Mouse (Mus musculus): ENCODE data around the gene Vmn1r128. TPM values are rescaled to one million over a fixed set of nuclear protein-coding genes. Genes with fewer than 3 reads are reported as not detected.
"Not testable (repeated sequence)": the region's sequence is repeated elsewhere in the genome, so short reads cannot be mapped to it uniquely, and the experiment has no call there.

Gene Vmn1r128
- not detected in 2 replicates for total RNA-seq (2014; rRNA removed)
- polyA plus RNA-seq (2015; fragmentation: Nextera tagmentation; extraction: Ambion mirVana) = not detected in 2 replicates

- not testable (repeated sequence) for H3K4me1 ChIP-seq (ENCODE audit: insufficient read depth, low read length); H3K4me2 ChIP-seq (ENCODE audit: low read depth, low read length); H3K27ac ChIP-seq; DNase-seq (ENCODE audit: low spot score); H3K4me3 ChIP-seq (ENCODE audit: low read length); H3K27me3 ChIP-seq (ENCODE audit: insufficient read depth, low read length); ATAC-seq; H3K9me3 ChIP-seq (ENCODE audit: low read length); H3K9ac ChIP-seq (replicated peaks; ENCODE audit: low read length); H3K36me3 ChIP-seq (ENCODE audit: insufficient read depth, low read length)
- 71% methylated on average over 1 of the region's 1 CpGs for WGBS
These were observed at the start of gene Vmn1r128 for GRCm38 (mm10) chr7:21349073-21349472. Gene Vmn1r128 (plus strand): TSS chr7:21349373.

GRCm38 (mm10) chr7:21301367-21301766, 47.8 kb upstream of the Vmn1r128 start, which contains the start of gene Vmn1r126:
Gene Vmn1r126 (minus strand): TSS chr7:21301467.
- not testable (repeated sequence) for H3K4me1 ChIP-seq (ENCODE audit: insufficient read depth, low read length); H3K27me3 ChIP-seq (ENCODE audit: insufficient read depth, low read length); H3K9ac ChIP-seq (replicated peaks; ENCODE audit: low read length); ATAC-seq; H3K27ac ChIP-seq; DNase-seq (ENCODE audit: low spot score); H3K4me3 ChIP-seq (ENCODE audit: low read length); H3K36me3 ChIP-seq (ENCODE audit: insufficient read depth, low read length); H3K9me3 ChIP-seq (ENCODE audit: low read length); H3K4me2 ChIP-seq (ENCODE audit: low read depth, low read length)
- no CpG with 5 or more reads among the region's 5 CpGs for WGBS

GRCm38 (mm10) chr7:21319761-21320160, 29.4 kb upstream of the Vmn1r128 start, which contains the start of gene Vmn1r127:
Gene Vmn1r127 (minus strand): TSS chr7:21319861.
- ATAC-seq = not testable (repeated sequence)
- no CpG with 5 or more reads among the region's 3 CpGs for WGBS

GRCm38 (mm10) chr7:21361191-21361590, 12.0 kb downstream of the Vmn1r128 start, which contains the start of gene Vmn1r129:
Gene Vmn1r129 (minus strand): TSS chr7:21361291.
- not testable (repeated sequence) for H3K36me3 ChIP-seq (ENCODE audit: insufficient read depth, low read length); DNase-seq (ENCODE audit: low spot score); H3K9ac ChIP-seq (replicated peaks; ENCODE audit: low read length); H3K27ac ChIP-seq; H3K4me1 ChIP-seq (ENCODE audit: insufficient read depth, low read length); H3K9me3 ChIP-seq (ENCODE audit: low read length); ATAC-seq; H3K27me3 ChIP-seq (ENCODE audit: insufficient read depth, low read length); H3K4me3 ChIP-seq (ENCODE audit: low read length); H3K4me2 ChIP-seq (ENCODE audit: low read depth, low read length)
- no CpG with 5 or more reads among the region's 1 CpGs for WGBS

More at GRCm38 (mm10) chr7:21319761-21320160, 29.4 kb upstream of the Vmn1r128 start, which contains the start of gene Vmn1r127:
- not testable (repeated sequence) for H3K9me3 ChIP-seq (ENCODE audit: low read length); H3K4me3 ChIP-seq (ENCODE audit: low read length); H3K4me2 ChIP-seq (ENCODE audit: low read depth, low read length); H3K36me3 ChIP-seq (ENCODE audit: insufficient read depth, low read length); DNase-seq (ENCODE audit: low spot score); H3K4me1 ChIP-seq (ENCODE audit: insufficient read depth, low read length); H3K9ac ChIP-seq (replicated peaks; ENCODE audit: low read length); H3K27ac ChIP-seq; H3K27me3 ChIP-seq (ENCODE audit: insufficient read depth, low read length)

Other genes with a start within 250 kb of the Vmn1r128 start
- not detected in 2 replicates for gene Vmn1r122, start 215.2 kb upstream of the Vmn1r128 start, total RNA-seq (2014; rRNA removed)
- not detected in 2 replicates for gene Vmn1r122, start 215.2 kb upstream of the Vmn1r128 start, polyA plus RNA-seq (2015; fragmentation: Nextera tagmentation; extraction: Ambion mirVana)
- gene Vmn1r123, start 187.2 kb upstream of the Vmn1r128 start, total RNA-seq (2014; rRNA removed) = not detected in 2 replicates
- not detected in 2 replicates for gene Vmn1r123, start 187.2 kb upstream of the Vmn1r128 start, polyA plus RNA-seq (2015; fragmentation: Nextera tagmentation; extraction: Ambion mirVana)
- not detected in 2 replicates for gene Gm5157, start 158.9 kb upstream of the Vmn1r128 start, total RNA-seq (2014; rRNA removed)
- gene Gm5157, start 158.9 kb upstream of the Vmn1r128 start, polyA plus RNA-seq (2015; fragmentation: Nextera tagmentation; extraction: Ambion mirVana) = not detected in 2 replicates
- not detected in 2 replicates for gene Vmn1r124, start 88.8 kb upstream of the Vmn1r128 start, total RNA-seq (2014; rRNA removed)
- not detected in 2 replicates for gene Vmn1r124, start 88.8 kb upstream of the Vmn1r128 start, polyA plus RNA-seq (2015; fragmentation: Nextera tagmentation; extraction: Ambion mirVana)
- not detected in 2 replicates for gene Vmn1r125, start 77.2 kb upstream of the Vmn1r128 start, total RNA-seq (2014; rRNA removed)
- not detected in 2 replicates for gene Vmn1r125, start 77.2 kb upstream of the Vmn1r128 start, polyA plus RNA-seq (2015; fragmentation: Nextera tagmentation; extraction: Ambion mirVana)
- gene Vmn1r126, start 47.9 kb upstream of the Vmn1r128 start, total RNA-seq (2014; rRNA removed) = not detected in 2 replicates
- gene Vmn1r126, start 47.9 kb upstream of the Vmn1r128 start, polyA plus RNA-seq (2015; fragmentation: Nextera tagmentation; extraction: Ambion mirVana) = not detected in 2 replicates
- not detected in 2 replicates for gene Vmn1r127, start 29.5 kb upstream of the Vmn1r128 start, total RNA-seq (2014; rRNA removed)
- not detected in 2 replicates for gene Vmn1r127, start 29.5 kb upstream of the Vmn1r128 start, polyA plus RNA-seq (2015; fragmentation: Nextera tagmentation; extraction: Ambion mirVana)
- not detected in 2 replicates for gene Vmn1r129, start 11.9 kb downstream of the Vmn1r128 start, total RNA-seq (2014; rRNA removed)
- gene Vmn1r129, start 11.9 kb downstream of the Vmn1r128 start, polyA plus RNA-seq (2015; fragmentation: Nextera tagmentation; extraction: Ambion mirVana) = not detected in 2 replicates
- not detected in 2 replicates for gene Gm6882, start 83.4 kb downstream of the Vmn1r128 start, total RNA-seq (2014; rRNA removed)
- gene Gm6882, start 83.4 kb downstream of the Vmn1r128 start, polyA plus RNA-seq (2015; fragmentation: Nextera tagmentation; extraction: Ambion mirVana) = not detected in 2 replicates
- not detected in 2 replicates for gene Vmn1r130, start 162.4 kb downstream of the Vmn1r128 start, total RNA-seq (2014; rRNA removed)
- gene Vmn1r130, start 162.4 kb downstream of the Vmn1r128 start, polyA plus RNA-seq (2015; fragmentation: Nextera tagmentation; extraction: Ambion mirVana) = not detected in 2 replicates
- not detected in 2 replicates for gene Vmn1r131, start 196.7 kb downstream of the Vmn1r128 start, total RNA-seq (2014; rRNA removed)
- not detected in 2 replicates for gene Vmn1r131, start 196.7 kb downstream of the Vmn1r128 start, polyA plus RNA-seq (2015; fragmentation: Nextera tagmentation; extraction: Ambion mirVana)

All from hindbrain, postnatal 0 days (tissue).